Mouse (Mus musculus) stomach, postnatal 0 days (tissue): ENCODE measurements around the gene Rxra.

ENCODE experiments used
- CTCF ChIP-seq: IDR thresholded peaks from 2 replicates; pipeline ENCODE4 v1.5.1; 2016; ENCODE audit warnings: antibody characterized with exemption, low read depth, mild to moderate bottlenecking, moderate library complexity
- EP300 ChIP-seq: optimal IDR thresholded peaks from 2 replicates; pipeline ENCODE3; 2016; ENCODE audit warnings: antibody characterized with exemption

DNA sequence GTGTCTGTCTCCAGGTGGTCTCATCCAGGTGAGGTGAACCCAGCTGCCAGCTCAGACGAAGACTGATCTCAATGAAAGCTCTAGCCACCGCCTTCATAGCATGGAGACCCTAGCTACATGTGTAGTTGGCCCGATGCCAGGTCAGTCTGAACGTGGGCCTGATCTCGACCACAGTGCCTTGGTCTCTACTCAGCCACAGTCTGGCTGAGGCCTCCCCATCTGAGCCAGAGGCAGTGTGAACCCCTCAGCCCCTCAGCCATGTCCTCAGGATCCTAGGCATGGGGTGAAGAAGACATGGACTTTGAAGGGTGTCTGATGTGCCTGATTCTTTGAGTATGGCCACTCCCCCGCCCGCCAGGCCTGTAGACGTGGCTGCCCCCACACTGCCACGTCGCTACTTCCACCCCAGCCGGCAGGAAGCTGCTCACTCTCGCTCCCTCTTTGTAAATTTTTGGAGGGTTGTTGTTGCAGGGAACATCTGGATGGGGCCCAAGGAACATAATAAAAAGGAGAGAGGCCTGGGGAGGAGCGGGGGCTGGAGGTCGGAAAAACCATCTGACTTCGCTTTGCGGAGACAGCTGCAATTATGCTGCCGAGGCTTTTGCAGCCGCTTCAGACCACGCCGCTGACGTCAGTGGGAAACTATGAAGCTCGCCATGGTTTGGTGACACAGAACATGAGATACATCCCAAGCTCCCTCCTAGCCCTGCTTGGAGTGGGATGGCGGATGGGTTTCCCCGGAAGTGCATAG lies 97.9 kb downstream of the Rxra start:
- no peak for TF ChIP-seq CTCF
- TF ChIP-seq EP300, result peak; percentile 51
